Mouse (Mus musculus) ovary, postnatal 36 days (tissue): ENCODE measurements at regions not wholly inside any gene's neighbourhood (a gene's known extent, or its start where the extent isn't known, plus 50 kb on each side); places are given as distances from the start of the nearest gene placed in this dataset.
"Not testable (repeated sequence)": the region's sequence is repeated elsewhere in the genome, so short reads cannot be mapped to it uniquely, and the experiment has no call there.

Experiments
- DNase-seq: peaks from one replicate; pipeline ENCODE4 v3.0.0; 2022; ENCODE audit warnings: low spot score, mixed read lengths

DNA sequence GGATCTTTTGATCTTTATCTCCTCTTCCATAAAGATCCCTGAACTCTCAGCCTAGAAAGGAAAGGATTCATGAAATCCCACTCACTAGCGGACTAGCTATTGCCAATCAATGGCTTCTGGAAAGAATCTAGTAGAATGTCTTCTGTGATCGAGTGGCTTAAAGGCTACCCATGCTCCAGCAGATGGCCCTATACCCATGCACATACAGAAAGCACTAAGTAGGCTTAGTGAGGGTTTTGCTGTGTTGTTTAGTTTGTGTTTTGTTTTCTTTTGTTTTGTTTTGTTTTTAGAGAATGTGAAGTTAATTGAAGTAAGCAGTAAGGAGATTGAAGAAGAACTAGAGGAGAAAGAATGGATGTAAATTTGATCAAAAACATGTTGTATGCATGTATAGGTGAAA, 187.5 kb downstream of the Kctd12 start:
- DNase-seq, result no peak

DNA sequence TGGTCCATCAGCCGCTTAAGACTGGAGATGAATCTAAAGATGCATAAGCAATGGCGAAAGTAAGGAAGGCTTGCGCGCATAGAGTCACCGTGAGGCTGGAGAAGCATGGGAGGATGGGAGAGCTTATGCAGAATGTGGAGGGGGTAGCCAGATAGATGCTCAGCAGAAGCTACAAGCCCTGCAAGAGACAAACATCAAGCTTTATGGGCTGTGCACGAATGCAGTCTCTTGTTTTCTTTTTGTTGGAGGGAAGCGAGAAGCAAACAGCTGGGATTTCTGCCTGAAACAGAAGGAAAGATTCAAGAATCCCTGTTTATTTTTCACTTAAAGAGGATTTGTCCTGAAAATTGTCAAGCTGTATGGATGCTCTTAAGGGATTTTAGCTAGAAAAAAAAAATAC, 188.7 kb downstream of the Kctd12 start:
- no peak for DNase-seq

DNA sequence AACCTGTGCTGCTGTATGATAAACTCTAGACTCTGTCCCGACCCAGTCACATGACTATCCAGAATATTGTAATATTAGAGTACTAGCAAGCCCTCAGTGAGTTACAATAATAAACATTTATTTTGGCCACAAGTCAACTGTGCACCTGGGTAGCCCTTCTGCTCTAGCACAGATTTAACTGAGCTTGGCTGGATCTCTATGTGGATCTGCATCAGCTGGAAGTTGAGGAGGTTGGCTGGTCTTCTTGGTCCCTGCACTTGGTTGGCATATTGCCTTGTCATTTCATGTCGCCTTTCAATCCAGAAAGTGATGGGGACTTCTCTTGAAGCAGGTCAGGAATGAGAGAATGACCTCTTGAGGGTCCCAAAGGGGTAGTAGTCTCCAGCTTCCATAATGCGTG, 191.5 kb downstream of the Kctd12 start:
- no peak for DNase-seq

DNA sequence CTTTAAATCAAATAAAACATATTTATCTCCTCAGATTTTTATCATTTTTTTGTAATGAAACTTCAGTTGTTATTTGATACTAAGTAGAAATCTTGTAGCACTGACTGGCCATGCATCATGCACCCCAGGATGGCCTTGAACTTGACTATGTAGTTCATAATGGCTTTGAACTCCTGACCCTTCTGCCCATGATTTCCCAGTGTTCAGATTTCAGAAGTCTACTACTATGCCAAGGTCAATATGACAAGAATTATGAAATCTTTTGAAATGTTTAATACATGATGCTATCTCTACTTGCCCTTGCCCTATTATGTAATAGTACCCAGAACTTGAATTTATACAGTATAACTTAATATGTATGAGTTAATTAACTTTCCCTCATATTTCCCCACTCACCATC, 200.2 kb downstream of the Kctd12 start:
- DNase-seq, result no peak

DNA sequence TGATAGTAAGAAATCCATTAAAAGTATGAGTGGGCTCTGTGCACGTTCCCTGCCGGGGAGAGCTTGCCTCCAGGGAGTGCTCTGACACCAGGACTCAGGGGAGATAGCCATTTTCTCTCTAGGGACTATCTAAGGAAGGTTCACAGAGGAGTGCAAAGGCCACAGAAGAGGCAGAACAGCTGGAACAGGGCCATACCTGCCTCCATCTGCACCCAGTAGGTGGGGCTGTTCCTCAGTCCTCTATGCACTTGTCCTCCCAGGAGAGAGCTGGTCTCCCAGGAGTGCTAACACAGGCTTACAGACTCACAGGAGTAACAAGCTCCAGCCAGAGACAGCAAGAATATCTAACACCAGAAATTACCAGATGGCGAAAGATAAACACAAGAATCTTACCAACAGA, 212.7 kb downstream of the Kctd12 start:
- peak; percentile 30 for DNase-seq

DNA sequence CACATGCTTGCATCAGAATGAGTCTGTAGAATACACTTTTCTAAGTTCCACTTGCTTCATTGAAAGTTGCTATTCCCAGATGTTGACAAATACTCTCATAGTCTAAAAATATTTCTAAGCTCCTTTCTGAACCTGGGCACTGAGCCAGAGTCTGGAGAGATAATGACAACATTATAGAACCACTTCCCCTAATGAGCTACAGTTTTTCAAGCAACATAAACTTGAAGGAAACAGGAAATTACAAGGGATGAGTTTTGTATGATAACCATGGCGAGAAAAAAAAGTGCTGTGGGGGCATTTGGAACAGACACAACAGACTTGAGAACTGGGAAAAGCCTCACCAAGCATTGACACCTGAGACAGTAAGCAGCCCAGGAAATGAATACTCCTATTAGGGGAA, 233.8 kb downstream of the Kctd12 start:
- no peak for DNase-seq

DNA sequence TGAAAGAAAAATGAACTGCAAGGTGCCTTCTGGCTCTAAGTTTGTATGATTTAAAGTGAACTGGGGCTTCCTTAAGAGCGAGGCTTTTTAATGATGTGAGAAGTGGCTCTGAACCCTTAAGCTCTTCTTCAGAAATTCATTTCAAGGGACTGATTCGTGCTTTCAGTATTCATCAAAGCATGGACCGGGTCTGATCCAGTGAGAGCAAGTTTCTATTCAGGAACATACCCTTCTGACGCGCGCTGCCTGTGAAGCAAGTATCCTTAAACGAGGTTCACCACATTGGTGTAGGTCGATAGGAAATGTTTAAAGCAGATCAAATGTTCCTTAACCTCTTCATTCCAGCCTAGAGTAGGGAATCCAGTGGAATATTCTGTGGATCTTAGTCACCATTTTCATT, 240.1 kb downstream of the Kctd12 start:
- no peak for DNase-seq

DNA sequence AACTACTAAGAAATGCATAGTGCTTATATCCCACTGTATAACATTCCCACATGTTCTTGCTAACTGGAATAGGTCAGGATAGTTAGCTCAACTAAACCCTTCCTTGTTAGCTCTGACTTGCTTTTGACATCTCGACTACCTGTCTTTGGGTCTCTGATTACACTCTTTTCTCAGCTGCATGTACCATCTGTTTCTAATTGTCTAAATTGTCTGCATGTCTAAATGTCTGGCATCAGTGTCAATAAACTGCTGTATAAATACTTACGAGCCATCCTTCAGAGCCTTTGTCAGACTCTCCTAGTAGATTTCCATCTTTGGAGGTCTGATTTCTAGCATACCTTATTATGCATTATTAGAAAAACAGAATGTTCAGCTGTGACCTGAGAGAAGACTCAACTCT, 245.8 kb downstream of the Kctd12 start:
- DNase-seq, result no peak

DNA sequence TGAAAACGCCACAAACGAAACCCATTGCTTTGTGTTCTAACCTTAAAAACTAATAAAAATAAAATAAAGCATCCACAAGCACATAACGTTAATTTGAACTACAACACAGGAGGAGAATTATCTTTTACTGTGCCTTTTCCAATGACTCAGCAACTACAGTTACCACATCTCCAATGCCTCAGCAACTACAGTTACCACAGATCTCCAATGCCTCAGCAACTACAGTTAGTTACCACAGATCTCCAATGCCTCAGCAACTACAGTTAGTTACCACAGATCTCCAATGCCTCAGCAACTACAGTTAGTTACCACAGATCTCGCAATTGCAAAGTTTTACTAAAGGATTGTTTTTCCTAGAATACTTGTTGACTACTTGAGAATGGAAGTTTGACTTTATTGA, 248.7 kb downstream of the Kctd12 start:
- DNase-seq, result not testable (repeated sequence)

DNA sequence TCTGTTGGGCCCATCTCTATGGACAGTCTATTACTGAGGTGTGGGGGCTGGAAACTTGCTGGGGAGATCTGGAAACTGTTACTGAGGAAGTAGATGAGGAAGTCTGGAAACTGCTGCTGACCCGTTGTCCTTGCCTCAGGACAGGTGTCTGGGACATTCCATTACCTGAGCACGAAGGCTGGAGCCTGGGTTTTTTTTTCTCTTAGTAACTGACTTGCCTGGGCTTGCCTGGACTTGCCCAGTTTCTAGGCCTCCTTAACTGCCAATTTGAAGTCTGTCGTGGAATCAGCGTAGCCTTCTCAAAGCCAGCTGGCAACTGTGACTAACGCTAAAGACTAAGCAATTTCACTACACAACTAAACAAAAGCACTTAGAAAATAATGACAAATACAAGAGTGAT, 250.7 kb downstream of the Kctd12 start:
- DNase-seq, result peak; percentile 3

DNA sequence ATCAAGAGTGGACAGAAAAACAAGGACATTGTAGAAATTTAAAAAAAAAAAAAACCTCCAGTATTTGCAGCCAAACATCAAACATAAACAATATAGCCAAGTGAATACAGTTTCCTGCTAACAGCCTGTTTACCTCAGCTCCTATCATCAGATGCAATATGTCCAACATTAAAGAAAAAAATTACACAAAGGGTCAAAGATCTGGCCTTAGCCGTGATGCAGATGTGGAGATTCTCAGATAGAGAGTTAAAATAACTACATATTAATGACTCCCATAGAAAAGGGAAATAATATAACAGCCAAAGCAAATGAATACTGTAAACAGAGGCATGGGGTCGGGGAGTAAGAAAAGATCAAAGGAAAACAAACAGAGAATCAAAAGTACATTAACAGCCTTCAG, 259.8 kb downstream of the Kctd12 start:
- DNase-seq, result no peak

DNA sequence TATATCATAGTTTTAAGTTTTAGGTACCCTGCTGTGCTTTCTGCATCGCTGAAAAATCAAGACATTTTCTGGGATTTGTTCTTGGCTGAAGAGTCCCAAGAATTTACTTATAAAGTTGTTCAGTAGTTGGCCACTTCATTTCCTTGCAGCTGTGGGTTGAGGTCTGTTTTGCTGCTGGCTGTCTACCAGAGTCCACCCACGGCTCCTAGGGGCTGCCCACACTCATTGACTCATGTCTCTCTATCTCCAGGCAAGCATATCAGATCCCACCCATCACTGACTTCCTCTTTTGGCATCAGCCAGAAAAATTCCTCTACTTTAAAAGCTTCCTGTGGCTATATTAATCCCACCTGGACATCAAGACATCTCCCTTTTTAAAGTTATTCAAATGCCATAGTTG, 263.9 kb downstream of the Kctd12 start:
- no peak for DNase-seq

DNA sequence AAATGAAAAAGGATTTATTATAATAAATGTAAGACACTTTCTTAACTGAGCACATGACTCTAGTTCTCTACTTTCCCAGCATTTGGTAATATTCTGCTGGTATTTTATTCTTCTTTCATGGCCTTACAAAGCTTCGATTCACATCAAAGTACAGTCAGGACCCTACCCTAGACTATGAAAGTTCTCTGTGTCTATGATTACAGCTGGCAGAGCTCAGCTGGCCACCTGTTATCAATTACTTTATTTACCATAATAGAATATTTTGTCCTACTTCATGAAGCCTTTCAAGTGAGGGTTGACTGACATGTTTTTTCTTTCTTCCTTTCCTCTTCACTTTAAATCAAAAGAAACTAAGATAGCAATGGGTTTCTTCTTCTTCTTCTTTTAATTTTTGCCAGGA, 269.8 kb downstream of the Kctd12 start:
- DNase-seq, result no peak

DNA sequence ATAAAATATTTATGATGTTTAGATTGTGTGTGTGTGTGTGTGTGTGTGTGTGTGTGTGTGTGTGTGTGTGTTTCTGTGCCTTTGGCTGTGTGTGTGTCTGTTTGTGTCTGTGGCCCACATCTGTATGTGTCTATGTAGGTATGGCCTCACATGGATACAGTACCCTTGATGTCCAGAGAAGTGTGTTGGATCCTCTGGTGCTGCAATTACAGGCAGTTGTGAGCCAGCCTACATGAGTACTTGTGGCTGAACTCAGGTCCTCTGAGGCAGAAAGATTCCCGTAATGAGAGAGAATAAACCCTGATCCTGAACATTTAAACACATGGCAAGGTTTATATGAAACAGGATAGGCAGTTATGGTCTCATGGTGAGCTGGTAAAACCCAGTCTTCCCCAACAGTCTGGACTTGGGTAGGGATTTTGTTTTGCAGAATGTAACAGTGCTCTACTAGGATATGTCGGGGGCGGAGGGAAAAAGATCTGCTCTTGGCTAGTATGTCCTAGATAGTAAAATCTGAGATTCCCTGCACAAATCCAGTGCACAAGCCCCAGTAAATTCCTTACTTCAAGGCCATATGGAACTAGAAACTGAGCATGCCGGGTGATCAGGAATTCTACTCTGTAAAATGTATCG, 275.6 kb downstream of the Kctd12 start:
- DNase-seq, result no peak

DNA sequence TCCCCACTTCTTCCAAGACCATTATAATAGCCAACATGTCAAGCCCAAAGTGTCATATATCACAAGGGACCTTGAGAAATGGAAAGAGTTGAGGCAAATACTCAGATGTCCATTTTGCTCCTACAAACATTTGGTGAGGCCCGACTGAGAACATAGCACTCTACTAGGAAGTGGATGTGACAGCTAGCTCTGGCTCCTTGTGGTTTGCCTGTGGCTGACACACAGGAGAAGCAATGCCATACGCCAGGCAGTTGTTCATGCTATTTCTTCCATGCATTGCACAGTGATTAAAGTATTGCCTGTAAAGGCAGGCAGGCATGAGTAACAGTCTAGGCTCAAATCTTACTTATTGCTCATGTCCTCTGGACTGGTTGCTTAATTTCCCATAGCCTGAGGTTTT, 281.3 kb downstream of the Kctd12 start:
- no peak for DNase-seq

DNA sequence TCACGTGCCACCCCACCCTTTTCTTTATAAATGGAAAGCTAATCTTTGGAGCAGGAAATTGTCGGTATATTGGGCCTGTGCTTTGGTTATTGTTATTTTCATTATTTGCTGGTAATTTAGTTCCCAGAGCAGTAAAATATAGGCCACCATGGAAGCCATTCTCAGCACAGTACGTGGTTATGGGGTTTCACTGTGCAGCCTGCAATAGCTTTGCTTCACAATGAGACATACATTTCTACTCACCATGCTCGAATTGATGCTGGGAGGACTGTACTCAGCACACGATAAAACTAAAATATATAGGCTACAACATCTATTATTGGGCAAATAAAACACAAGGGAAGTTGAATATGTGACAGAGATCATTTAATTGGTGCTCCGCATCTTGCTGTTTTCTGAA, 282.0 kb downstream of the Kctd12 start:
- DNase-seq, result no peak

DNA sequence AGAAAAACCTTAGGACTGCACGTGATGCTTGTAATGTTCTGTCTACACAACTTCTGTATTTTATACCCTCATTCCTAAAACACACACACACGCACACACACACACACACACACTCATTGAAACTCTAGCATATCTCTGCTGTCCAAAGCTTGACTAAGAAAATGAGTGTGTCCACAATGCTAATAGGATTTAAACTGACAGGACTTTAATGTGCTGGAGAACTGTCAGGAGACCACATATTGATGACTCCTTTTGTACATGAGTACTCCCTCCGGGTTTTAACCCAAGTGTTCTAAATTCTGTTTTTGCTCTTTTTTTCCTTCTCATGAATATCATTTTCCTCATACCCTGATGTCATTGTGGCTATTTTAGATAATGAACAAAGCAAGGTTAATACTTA, 283.4 kb downstream of the Kctd12 start:
- no peak for DNase-seq

DNA sequence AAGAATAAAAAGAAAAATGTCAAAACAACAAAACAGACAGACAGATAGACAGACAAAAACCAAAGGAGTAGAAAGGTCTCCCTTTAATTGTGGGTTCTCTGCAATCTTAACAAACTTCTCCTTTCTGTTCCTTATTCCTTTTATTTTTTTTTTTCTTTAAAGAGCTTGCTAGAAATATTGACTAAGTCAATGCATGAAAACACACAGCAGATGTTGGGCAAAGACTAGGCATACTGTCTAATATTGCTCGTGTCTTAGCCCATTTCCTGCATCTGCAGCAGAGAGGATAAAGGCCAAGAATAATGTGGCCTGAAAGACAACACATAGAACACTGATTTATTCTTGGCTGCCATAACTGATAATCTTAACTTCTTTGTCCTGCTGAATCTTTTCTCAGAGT, 295.6 kb downstream of the Kctd12 start:
- DNase-seq, result no peak

DNA sequence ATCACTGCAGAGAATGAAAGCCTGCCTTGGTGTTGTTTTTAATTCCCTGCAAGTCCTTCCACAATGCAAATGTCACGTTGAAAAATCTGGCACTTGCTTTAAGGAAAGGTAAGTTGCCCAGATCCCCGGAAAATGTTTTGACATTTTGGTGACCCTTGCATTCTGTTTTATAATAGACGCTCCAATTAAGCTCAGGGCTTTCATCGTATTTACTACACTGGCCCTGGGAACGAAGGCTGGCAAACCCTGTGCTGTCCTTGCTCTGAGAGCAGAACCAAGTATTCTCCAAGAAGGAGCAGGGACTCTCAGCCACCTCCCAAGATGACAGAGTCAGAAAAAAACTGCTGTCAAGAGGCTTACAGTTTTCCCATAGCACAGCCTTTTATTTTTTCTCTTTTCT, 305.9 kb downstream of the Kctd12 start:
- no peak for DNase-seq

DNA sequence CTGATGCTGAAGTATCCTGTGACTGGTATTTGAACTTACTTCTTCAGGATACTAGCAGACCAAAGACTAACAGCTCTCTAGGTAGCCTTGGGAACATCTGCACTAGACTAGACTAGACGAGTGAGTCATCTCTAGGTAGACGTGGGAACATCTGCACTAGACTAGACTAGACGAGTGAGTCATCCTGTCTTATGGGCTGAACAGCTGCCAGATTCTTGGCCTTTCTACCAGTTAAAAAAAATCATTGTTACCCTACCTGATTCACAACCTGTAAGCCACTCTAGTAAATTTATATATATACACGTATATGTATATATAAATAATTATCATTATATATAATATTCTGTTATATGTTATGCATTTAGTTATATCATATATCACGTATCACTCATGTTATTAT, 307.8 kb downstream of the Kctd12 start:
- no peak for DNase-seq

DNA sequence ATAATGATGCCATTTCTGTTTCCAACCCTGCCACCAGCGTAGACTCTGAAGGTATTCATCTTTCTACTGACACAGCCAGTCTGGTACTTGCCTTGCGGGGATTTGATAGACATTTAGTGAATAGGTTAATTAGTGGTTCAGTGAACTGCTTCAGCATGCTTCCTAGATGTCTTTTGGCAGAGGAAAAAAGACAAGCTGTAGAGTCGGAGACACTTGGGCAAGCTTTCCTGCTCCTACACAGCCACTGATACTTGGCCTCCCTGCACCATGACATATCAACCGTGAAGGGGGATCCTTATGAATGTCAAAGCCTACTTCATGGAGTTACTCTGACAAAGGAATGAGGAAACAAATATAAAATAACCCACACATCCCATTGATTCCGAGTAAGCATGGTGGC, 308.7 kb downstream of the Kctd12 start:
- no peak for DNase-seq

DNA sequence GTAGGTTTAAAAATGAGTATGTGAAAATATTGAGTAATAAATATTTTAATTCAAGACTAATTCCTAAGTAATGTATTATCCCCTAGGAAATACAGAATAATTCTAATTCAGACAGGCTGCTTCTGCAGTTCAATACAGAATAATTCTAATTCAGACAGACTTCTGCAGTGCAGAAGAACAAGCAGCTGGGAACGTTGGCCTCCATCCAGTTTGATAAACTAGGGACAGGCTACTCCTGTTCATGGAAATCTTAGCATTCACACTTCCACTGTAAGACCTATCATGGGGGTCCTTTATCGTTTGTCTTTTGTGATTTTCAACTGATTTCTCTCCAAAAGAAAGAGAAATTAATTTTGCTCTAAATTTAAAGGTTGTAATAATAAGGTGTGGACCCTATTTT, 319.2 kb downstream of the Kctd12 start:
- DNase-seq, result no peak

DNA sequence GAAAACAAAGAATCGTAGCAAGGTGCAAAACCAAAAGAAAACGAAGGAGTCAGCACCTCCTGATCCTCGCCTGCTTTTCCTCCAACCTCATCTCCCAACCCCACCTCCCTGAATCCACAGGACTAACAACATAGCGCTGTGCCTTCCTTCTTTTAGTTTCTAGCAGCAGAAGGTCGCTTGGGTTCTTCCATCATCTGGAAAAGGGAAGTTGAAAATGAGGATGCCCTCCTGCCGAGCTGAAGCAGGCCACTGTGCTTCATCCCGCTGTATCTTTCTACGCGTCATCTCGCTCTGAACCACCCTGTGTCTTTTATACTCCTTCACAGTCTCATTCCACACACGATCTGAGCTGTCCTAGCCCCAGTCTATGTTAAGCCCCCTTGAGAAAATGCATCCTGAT, 322.1 kb downstream of the Kctd12 start:
- no peak for DNase-seq

DNA sequence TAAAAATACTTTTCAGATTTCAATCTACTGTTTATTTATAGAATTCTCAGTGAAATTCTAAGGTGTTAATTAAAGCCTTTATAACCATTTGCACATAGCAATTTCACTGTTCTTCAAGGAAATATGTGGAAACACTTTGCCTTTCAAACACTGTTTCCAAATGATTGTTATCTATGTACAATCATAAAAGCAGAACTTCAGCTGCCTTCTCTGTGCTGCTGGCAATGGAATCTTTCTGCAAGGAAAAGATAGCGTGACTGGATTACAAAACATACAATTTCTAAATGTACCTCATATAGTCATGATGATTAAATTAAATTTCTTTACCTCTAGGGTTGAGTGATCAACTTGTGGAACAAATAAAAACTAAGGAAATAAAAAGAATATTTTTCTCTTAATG, 326.2 kb downstream of the Kctd12 start:
- no peak for DNase-seq

DNA sequence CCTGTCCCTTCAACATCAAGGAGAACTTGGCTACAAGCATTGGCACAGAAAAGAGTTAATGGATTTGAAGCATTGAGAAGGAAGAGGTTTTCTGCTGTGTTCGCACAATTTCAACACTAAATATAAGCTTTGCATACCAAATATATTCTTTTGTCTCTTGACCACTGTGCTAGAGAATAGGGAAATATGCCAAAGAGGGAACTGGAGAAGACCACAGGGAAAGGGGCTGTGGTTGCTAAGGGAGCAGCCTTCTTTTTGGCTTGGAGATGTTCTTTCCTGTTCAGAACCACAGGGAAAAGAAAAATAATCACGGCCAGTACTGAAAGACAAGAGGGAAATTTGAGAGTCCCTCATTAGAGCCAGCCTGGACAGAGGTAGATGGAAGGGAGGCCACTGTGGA, 352.8 kb downstream of the Kctd12 start:
- no peak for DNase-seq
